Mouse (Mus musculus) testis, adult 2 months (tissue): ENCODE data around the gene Cdipt. TPM values are rescaled to one million over a fixed set of nuclear protein-coding genes. Genes with fewer than 3 reads are reported as not detected.
A peak's percentile ranks its signal among the peaks of the same experiment; 100 is the strongest.

Experiments
- H3K27ac ChIP-seq: fragments of 200-500 bp; 2 replicates; pipeline ENCODE4 v1.5.1; 2012; ENCODE audit warnings: low read depth, low read length; ENCODE audit not compliant: control insufficient read depth, insufficient read depth
- H3K27me3 ChIP-seq: fragments of 200-500 bp; 2 replicates; pipeline ENCODE4 v1.6.1; 2012; ENCODE audit warnings: mild to moderate bottlenecking, low read length, moderate library complexity; ENCODE audit not compliant: control insufficient read depth, insufficient read depth
- H3K36me3 ChIP-seq: fragments of 200-500 bp; 2 replicates; pipeline ENCODE4 v1.6.1; 2012; ENCODE audit warnings: mild to moderate bottlenecking, low read length; ENCODE audit not compliant: control insufficient read depth, insufficient read depth
- H3K4me1 ChIP-seq: fragments of 200-500 bp; 2 replicates; pipeline ENCODE4 v1.6.1; 2012; ENCODE audit warnings: low read length; ENCODE audit not compliant: control insufficient read depth, insufficient read depth
- H3K4me3 ChIP-seq: fragments of 200-500 bp; 2 replicates; pipeline ENCODE4 v1.5.1; 2012; ENCODE audit warnings: low read depth, mild to moderate bottlenecking, low read length, moderate library complexity, mixed read lengths; ENCODE audit not compliant: control insufficient read depth
- CTCF ChIP-seq: fragments of 200-500 bp; IDR thresholded peaks from 2 replicates; pipeline ENCODE4 v1.5.1; 2012; ENCODE audit warnings: low read depth, mild to moderate bottlenecking, inconsistent platforms, low read length, moderate library complexity; ENCODE audit not compliant: control insufficient read depth, insufficient read depth, insufficient replicate concordance
- POLR2A ChIP-seq: fragments of 200-500 bp; IDR thresholded peaks from 2 replicates; pipeline ENCODE4 v1.6.1; 2012; ENCODE audit warnings: low read depth, mild to moderate bottlenecking, inconsistent platforms, low read length, moderate library complexity; ENCODE audit not compliant: control insufficient read depth
- polyA plus RNA-seq: library from polyadenylated mRNA; depleted of rRNA; stranded (reverse); fragments of >200 nt; gene quantifications from 2 replicates; pipeline ENCODE4 v1.2.3, GENCODE M21; 2012

Gene Cdipt
- polyA plus RNA-seq, 1 experiment, result 84.9 TPM

GRCm38 (mm10) chr7:127004122-127004875 lies 28.6 kb downstream of the Cdipt start:
- no peak for TF ChIP-seq CTCF
- no peak overlapping the region for H3K4me3 ChIP-seq
- H3K27me3 ChIP-seq, result no peaks in the 10 kb centered on the region
- no peaks in the 10 kb centered on the region for H3K36me3 ChIP-seq
- peaks cover 7% of the 10 kb centered on the region for H3K4me1 ChIP-seq
- no peak overlapping the region for H3K27ac ChIP-seq

GRCm38 (mm10) chr7:127007313-127008024 lies 31.8 kb downstream of the Cdipt start:
- H3K27ac ChIP-seq, result no peak overlapping the region

DNA sequence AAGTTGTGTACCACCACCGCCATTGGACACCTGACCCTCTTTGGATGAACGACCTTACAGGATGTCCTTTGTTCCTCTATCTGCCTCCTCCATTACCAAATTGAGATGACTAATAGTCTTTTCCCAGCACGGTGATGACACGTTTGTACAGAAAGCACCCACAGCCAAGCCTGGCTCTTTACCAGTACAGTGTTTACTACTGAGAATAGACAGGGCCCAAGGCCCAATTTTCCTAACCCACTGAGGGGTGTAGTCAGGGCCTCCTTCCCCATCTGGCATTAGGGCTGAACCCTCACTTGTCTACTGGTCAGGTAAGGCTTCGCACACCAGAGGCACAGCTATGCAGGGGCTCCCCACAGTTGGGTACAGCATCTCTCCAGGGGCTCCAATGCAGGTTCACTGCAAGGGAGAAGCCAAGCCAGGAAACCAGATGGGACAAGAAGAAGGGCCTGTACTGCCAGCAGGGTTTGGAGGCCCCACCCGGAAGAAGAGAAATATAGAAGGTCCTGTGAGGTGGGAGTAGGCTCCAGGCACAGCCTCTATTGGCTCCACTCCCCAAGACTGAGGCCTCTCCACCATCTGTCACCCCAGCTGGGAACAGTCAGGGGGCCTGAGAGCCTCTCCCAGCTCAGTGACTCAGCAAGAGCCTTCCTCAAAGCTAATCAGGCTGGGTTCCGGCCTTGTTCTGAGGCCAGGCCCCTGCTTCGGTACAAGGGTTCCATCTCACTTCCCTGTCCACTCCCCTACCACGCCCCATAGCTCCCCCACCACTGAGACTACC lies 32.7 kb downstream of the Cdipt start:
- Histone ChIP-seq H3K36me3 (no peaks in the 10 kb centered on the region), H3K27ac (peak overlapping the region; percentile 85), H3K27me3 (no peaks in the 10 kb centered on the region), H3K4me1 (peaks cover 5% of the 10 kb centered on the region; the same call in 1 of the 2 replicates), H3K4me3 (no peak overlapping the region)
- TF ChIP-seq CTCF, result no peak
- no peak for TF ChIP-seq POLR2A

More at GRCm38 (mm10) chr7:127007313-127008024, 31.8 kb downstream of the Cdipt start:
- no peak overlapping the region for H3K4me3 ChIP-seq
- TF ChIP-seq POLR2A (no peak), CTCF (no peak)
- H3K27me3 ChIP-seq, result no peaks in the 10 kb centered on the region
- no peaks in the 10 kb centered on the region for H3K36me3 ChIP-seq
- H3K4me1 ChIP-seq, result peaks cover 5% of the 10 kb centered on the region; the same call in 1 of the 2 replicates

GRCm38 (mm10) chr7:127009307-127010085 lies 33.8 kb downstream of the Cdipt start:
- no peaks in the 10 kb centered on the region for H3K36me3 ChIP-seq
- peaks cover 5% of the 10 kb centered on the region; the same call in 1 of the 2 replicates for H3K4me1 ChIP-seq
- TF ChIP-seq POLR2A (no peak), CTCF (no peak)
- no peaks in the 10 kb centered on the region for H3K27me3 ChIP-seq
- peak overlapping the region; percentile 10; the same call in 1 of the 2 replicates for H3K27ac ChIP-seq
- no peak overlapping the region for H3K4me3 ChIP-seq

DNA sequence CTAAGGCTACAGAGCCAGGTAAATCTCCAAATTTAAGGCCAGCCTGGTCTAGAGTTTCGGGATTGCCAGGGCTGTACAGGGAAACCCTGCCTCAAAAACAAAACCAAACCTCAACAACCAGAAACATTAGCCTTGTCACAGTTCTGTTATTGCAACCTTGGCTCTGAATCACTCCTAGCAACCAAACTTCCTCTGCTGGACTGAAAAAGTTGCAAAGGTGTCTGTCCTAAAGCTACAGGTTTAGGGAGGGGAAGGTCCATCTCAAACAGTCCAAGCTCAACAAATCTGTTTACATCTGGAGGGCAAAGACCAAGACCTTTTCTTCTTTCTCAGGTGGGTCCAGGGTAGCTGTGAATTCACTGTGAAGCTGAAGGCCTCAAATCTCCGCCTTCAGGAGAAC lies 35.3 kb downstream of the Cdipt start:
- no peak overlapping the region for H3K4me3 ChIP-seq
- TF ChIP-seq CTCF, result no peak
- TF ChIP-seq POLR2A, result no peak
- H3K27me3 ChIP-seq, result no peaks in the 10 kb centered on the region
- H3K27ac ChIP-seq, result no peak overlapping the region
- H3K36me3 ChIP-seq, result 0 out of 2 replicates have a peak, but pooled peaks cover 1% of the 10 kb centered on the region
- H3K4me1 ChIP-seq, result peaks cover 7% of the 10 kb centered on the region

DNA sequence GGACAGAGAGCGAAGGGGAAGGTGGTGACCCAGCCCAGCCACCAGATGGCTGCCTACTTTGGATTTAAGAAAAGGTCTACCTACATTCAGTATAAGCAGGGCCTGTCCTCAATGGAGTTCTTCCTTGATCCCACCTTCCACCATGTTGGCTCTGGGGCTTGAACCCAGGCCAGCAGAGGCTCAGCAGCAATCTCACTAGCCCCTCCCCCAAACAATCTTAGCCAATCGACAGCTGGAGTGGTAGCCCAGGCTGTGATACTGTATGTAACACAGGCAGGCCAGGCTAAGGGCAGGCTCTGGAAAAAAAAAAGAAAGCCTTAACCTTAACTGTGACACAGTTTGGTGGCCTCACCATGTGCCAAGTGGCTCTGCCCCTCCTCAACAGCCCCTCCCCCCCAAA lies 36.0 kb downstream of the Cdipt start:
- no peak overlapping the region for H3K27ac ChIP-seq
- TF ChIP-seq POLR2A (no peak), CTCF (no peak)
- no peak overlapping the region for H3K4me3 ChIP-seq
- no peaks in the 10 kb centered on the region for H3K27me3 ChIP-seq
- H3K36me3 ChIP-seq, result 0 out of 2 replicates have a peak, but pooled peaks cover 1% of the 10 kb centered on the region
- H3K4me1 ChIP-seq, result peaks cover 13% of the 10 kb centered on the region
